Mouse (Mus musculus) erythroblast, embryonic 14.5 days (primary cell): ENCODE data around the gene Ank3.

Experiments used
- GATA1 ChIP-seq: IDR thresholded peaks from 2 replicates; pipeline ENCODE4 v1.6.1; 2012; ENCODE audit warnings: low read length, inconsistent platforms, mixed read lengths
- TAL1 ChIP-seq: IDR thresholded peaks from 3 replicates; pipeline ENCODE4 v1.6.1; 2012; ENCODE audit warnings: low read length, inconsistent platforms, mixed read lengths

DNA sequence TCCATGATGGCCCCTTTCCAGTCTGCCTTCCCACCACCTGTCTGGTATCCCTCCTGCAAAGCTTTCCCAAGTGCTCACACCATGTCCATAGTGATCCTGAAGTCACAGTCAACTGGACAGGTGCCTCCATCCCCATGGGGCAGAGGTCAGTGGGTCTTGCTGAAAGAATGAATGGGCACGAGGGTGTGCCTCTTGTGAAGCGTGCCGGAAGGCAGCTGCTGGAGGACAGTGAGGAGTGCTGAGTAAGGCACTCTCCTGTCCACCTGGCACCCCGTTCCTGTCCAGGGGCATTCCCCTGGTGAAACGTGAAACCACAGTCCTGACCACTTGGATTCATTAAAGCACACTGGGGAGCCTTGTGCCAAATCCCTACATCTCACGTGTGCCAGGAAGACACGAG is 337.7 kb downstream of the Ank3 start:
- TF ChIP-seq GATA1 (no peak), TAL1 (no peak)
